Mouse (Mus musculus) c-Kit-positive CD71-negative TER-119-negative erythroid progenitor cells, embryonic 14.5 days (primary cell): ENCODE measurements at regions not wholly inside any gene's neighbourhood (a gene's known extent, or its start where the extent isn't known, plus 50 kb on each side); places are given as distances from the start of the nearest gene placed in this dataset.

Experiments used
- DNase-seq: peaks from one replicate; pipeline ENCODE4 v3.0.0-alpha.2; 2013; ENCODE audit warnings: low read depth

DNA sequence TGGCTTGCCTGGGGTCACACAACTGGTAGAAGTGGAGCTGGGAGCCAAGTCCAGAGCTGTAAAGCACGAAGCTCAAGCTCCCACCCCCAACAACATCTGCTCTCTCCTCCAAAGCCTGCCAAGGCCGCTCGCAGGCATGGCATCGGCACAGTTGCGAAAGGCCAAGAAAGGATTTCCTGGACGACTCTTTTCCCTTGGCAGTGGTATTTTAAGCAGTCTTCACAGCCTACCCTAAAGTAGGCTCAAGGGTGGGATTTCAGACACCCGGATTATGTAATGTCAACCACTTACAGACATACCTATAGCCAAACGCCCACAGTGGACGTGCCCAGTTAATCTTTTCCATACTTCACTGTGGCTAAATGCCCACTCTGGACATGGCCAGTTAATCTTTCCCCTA lies 162.6 kb downstream of the Inhbb start:
- no peak for DNase-seq

DNA sequence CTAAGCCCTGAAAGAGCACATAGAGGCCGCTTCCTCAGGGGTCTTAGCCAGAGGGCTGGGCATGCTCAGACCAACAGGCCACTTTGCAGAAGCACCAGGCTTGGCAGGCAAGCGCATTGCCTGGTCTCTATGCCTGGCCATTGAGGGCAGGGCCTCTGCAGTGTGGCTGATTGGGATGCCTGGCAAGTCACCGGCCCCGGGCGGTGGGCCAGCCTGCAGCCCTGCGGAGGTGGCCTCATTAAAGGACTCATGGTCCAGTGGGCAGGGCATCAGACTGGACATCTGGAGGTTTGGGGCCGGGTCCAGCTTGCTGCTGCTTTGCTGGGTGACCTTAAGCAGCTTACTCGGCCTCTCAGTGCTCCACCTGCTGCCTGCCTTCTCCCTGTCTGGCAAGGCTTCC lies 165.3 kb downstream of the Inhbb start:
- DNase-seq: no peak

DNA sequence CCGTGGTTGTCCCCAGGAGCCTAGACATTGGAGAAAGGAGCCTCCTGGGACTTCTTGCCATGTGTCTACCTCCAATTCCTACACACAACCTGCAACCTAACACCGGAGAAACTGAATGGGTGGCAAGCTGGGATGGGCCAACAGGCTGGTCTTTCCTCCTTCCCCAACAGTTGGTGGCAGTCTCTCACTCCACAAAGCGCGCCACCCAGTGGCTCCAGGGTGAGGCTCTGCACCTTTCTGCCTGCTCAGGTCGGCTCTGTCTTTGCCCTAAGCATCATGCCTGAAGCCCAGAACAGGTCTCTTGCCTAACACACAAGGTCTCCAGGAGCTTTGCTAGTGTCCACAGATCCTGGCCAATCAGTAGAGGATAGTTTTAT lies 166.0 kb downstream of the Inhbb start:
- DNase-seq: no peak

DNA sequence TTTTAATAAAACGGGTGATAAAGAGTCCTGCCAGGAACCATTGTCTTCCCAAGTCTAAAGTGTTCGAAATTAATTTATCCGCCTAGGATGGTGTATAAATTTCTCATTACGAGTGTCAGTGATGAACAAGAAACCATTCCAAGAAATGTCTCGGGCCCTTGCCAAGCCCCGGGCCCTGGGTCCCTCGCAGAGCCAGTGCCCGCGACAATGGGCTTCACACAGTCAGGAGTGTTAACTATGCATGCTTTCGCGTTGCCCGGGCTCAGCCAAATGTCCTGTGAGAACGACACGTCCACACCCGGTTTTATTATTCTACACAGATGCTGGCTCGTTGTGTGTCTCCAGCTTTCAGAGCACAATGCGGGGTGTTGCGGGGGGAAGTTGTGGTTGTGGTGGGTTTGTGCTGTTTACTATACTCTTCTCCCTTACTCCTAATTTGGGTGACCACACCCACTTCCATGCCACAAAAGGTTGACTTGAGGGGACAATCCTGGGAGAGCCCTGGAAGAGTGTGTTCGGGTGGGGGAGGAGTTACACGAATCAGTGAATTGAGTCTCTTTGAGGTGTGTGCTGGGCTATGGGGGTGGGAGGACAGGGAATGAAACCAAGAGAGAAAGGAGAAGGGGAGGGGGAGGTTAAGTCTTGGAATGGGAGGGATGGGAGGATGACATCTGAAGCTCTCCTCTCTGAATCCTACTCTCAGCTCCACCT lies 166.5 kb downstream of the Inhbb start:
- no peak for DNase-seq

DNA sequence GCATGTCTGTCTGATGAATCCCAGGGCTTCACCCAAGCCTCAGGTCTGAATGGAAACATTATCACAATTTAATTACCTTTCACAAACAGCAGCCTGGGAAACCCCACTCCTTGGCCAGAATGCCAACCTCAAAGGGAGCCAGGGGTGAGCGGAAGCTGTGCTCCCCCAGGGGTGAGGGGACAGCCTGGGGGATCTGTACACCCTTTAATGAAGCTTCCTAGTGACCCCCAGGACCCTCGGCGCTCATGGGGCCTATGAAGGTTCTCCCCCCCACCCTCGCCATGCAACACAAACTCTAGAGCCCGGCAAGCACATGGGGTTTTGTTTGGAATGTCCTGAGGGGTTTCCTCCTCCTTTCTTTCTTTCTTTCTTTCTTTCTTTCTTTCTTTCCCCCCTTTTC lies 167.1 kb downstream of the Inhbb start:
- no peak for DNase-seq

DNA sequence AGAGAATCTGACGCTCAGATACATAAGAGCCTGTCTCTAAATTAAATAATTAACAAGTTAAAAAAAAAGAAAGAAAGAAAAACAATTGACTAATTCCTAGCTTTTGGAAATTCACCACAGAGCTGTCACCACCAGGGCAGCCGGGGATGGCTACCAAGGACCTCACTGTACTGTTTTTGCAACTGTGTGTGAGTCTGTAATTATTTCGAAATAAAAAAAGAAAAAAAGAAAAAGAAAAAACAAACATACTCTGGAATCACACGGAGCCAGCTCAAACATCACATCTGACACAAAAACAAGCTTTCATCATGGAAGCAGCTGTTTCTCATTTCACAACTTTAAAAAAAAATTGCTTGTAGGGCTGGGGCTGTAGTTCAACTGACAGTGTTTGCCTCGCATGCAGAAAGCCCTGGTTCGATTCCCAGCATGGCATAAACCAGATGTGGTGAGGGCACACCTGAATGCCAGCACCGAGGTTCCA lies 168.6 kb downstream of the Inhbb start:
- DNase-seq: no peak

DNA sequence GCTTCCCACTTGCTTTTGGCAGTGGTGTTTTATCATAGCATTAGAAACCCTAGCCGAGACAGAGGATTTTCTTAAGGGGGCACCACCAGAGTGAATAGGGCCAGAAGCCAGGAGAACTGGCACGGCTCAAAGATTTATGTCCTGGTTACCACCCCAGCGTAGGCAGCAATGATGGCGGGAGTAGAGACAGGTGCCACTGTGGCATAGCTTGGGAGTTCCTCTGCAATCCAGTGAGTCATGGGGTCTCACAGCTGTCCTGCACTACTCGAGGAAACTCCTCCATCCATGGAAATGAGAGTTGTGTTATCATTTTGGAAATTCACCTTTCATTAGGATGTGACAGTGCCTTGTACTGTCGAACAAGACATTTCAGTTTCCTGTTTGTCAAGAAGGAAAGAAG lies 169.6 kb downstream of the Inhbb start:
- no peak for DNase-seq

DNA sequence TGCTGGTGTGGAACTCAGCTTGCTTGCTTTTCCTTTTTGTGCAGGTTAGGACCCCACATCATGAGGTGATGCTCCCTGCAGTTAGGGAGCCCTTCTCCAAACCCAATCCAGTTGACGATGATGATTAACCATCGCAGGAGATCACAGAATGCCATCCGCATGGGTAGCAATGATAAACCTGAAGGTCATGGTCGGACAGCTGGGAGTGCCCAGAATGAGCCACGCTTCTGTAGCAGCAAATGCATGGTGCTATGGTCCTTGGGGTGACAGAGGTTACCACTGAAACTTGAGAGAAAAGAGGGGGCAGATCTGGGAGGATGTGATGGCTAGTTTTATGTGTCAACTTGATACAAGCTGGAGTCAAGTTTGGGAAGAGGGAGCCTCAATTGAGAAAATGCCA lies 170.3 kb downstream of the Inhbb start:
- no peak for DNase-seq

DNA sequence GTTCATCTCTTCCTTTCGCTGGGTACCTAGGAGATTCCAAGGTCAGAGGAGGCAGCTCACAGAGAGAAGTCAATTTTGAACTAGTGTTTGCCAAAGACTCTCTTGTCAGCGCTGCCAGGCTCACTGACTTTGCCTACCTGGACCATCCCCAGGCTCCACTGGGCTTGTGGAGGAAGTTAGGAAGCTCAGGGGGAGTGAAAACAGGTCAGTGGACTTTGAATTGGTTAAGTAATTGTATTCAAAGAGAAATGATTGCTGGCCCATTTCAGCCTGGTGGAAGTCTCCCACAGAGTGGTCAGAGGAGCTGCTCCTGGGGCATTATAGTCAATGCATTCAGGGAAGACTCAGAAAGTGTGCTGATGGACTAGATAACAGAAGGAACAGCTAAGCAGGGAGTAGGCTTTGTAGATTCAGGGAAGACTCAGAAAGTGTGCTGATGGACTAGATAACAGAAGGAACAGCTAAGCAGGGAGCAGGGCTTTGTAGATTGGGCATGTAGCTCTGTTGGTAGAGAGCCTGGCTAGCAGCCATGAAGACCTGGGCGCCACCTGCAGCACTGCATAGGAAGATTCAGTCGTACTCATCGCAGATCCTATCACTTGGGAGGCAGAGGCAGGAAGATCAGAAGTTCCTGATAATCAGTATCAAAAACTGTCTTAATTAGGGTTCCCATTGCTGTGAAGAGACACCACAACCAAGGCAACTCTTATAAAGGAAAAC lies 173.1 kb downstream of the Inhbb start:
- no peak for DNase-seq

DNA sequence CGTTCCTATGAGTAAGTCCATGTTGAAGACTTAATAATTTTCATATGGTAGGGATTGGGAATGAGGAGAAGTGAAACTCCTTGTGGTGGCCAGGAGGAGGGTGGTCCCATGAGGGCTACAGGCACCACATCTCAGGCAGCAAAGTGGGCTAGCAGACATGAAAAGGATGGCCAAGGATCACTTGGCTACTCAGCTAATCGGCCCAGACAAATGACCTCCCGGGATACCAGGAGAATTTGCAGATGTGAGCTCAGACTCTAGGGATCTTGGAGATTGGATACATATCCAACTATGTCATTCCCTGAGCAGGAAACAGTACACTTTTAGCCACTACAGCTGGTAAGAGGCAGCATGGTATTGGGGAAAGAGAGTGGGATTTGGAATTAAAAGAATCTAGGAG lies 174.9 kb downstream of the Inhbb start:
- DNase-seq: no peak

DNA sequence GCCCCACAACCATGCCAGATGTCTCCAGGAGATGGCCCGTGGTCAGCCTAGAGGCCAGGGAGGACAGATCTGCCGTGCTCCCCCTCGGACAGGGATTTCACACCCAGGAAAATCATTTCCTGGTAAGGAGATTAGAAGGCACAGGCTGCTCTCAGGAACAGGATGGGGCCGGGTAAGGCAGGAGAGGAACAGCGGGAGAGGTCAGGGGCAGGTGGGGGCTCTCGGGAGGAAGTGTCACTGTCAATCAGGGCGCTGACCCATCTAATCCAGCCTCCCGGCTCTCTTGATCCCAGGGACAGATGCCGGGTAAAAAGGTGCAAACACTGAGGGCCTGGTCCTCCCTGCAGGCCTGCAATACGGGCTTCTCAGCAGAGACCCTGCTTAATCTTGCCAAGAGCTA lies 183.6 kb downstream of the Inhbb start:
- DNase-seq: no peak

DNA sequence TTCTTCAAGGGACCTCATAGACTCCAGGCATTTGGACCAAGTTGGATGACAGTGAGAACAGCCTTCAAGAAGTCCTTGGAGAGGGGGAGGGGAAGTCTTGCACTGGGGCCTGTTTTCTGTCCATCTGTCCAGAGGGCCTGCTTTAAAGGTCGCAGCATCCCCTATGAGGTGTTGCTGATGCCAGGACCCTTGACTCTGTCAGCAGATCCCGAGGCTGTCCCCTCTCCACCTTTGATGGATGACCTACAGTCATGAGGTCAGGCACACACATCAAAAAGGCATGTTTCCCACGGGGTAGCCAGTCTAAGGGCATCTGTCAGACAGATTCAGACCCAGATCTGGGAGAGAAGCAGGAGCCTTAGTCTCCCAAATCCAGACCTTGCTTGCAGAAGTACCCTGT lies 183.4 kb upstream of the Gli2 start:
- no peak for DNase-seq

DNA sequence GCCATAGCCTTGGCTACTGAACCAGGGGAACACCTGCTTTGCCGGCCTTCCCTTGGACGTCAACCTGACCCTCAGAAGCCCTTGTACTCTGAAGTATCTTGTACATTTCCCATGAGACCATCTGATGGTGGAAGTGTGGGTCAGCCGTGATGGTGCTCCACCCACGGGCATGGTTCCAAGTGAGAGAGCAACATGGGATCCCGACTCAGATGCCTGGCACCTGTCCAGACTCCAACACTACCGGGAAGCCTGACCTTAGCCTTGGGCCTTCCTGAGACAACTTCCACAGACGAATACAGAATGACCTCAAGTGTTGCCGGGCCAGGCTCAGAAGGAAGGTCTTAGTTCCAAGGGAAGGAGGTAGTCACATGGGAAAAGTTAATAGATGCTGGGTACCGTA lies 181.0 kb upstream of the Gli2 start:
- DNase-seq: no peak

DNA sequence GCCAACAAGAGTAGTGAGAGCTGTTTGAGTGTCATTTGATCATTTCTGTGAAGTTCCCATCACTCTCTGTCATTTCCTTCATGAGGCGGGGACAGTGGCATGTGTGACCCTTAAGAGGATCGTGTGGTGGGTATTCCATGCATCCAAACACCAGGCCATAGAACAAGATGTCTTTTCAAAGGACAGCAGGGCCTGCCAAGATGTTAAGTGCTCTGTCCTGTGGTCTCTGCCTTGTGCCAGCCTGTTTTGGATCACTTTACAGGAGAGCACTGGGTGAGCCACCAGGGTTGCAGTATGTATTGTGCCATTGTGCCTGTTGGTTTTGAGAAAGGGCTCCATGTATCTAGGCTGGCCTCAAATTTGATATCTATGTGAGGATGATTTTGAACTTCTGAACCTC lies 173.6 kb upstream of the Gli2 start:
- DNase-seq: no peak

DNA sequence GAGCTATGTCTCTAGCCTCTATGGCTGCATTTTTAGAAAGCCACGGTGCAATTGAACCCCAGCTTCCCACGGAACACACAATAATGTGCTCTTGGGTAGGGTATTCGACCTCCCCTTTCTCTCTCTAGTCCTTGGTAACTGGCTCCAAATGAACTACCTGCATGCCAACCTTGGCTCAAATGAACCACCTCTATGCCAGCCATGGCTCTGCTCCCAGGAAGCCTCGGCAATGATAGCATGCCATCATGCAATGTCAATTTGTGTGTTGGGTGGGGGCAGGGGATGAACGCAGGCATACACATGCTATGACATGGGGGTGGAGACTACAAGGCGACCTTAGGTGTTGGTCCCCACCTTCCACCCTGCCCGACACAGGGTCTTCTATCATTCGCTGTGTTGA lies 170.5 kb upstream of the Gli2 start:
- no peak for DNase-seq

DNA sequence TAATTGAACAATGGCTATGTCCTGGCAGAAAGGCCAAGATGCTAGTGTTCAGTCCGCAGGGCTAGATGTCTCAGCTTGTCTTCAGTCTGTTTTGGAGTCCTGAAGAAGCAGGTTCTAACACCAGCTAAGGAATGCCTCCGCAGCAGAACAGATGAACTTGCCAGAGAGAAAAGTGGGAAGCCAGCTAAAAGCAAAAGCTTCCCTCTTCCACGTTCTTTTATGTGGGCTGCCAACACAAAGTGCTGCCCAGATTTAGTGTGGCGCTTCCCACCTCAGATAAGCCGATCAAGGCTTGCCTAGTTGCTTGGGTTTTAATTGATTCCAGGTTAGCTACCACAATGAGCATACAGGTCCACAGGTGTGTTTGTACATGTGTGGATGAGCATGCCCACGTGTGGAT lies 168.5 kb upstream of the Gli2 start:
- no peak for DNase-seq

DNA sequence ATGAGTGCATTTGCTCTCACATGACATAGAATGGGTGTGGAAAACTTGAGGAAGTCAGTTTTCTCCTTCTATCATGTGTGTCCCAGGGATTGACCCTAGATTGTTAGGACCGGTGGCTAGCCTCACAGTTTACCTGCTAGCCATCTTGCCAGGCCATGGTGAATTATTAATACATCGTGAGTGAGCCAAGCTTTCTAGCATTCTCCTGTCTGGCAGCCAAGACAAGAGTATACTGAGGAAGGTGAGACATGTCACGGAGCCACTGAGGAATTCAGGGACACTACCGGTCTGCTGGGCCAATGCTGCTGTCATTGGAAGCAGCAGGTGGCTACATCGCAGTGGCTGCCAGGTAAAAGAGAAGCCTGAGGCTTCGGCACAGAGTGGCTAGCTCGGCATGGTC lies 167.6 kb upstream of the Gli2 start:
- no peak for DNase-seq

DNA sequence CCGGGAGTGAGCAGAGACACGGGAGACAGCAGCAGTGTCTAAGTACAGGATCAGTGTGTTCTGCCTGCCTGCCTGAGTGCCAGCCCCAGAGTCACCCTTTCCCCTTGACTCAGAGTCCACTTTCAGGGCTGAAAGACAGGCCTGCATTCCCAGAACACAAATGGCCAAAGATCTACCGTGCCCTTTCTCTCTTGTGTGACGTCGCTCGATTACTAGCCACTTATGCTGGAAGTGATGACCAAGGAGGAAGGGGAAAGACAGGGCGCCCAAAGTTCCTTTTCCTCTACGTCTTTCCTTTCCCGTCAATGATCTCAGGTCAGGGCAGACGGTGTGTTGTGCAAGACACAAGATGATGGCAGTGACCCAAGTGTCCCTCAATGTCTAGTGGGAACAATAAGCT lies 166.4 kb upstream of the Gli2 start:
- no peak for DNase-seq

DNA sequence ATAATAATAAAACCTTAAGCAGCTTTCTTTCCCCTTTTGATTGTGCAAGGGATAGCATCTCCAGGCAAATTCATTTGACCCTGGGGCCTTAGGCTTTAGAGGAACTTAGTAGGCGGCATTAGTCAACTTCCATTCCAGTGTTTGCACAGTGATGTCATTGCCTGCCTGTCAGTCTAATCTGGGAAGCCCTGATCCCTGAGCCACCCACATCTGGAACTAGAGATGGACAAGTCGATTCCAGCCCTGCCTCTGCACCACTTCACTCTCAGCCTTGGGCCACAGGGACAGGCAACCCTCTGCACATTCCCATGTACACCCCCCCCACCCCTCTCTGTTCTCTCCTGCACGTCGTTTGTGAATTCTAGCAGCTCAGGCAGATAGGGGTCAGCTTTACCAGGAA lies 164.0 kb upstream of the Gli2 start:
- DNase-seq: no peak

DNA sequence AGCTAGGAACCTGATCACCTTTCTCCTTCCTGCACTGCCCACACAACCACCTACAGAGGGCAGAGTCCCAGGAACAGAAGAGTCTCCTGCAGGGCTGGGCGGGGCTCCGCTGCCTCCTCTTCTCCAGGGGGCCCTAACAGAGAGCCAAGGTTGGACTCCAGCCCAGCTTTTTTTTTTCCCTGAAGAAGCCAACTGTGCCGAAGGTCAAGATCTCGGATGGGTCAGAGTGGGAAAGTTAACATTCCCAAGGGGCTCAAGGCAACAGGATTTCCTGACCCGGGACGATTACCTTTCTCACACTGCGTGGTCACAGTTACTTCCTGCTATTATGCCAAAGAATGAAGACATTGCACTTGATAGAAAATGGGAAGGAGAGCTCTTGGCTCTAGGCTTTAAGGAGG lies 156.2 kb upstream of the Gli2 start:
- no peak for DNase-seq

DNA sequence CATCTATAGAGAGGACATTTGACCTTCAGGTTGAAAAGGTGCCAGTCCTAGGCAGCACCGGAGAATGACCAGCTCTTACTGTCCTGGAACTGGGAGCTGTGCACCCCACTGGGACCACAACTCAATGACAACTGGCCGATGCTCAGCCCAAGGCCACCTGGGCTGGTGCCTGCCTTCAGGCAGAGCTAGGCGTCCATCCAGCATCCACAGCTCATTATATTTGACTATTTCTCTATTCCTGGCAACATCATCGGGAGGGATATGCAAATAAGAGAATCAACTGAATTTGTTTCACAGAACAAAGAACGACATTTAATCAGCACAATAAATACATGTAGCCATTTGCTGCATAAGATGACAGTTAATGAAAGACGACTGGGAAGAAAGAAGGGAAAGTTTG lies 149.0 kb upstream of the Gli2 start:
- DNase-seq: no peak

DNA sequence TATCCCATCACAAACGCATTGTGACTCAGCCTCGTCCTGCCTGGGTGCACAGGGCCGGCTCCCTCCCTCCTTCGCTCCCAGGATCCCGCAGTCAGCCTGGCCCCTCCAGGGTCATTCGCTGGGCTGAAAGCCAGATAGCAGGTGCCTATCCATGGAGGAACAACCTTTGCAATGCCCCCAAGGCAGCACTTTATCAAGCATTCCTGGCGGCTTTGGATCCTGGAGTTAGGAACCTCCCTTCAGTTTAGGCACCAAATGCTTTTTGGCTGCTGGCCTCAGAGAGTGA lies 143.9 kb upstream of the Gli2 start:
- DNase-seq: no peak

DNA sequence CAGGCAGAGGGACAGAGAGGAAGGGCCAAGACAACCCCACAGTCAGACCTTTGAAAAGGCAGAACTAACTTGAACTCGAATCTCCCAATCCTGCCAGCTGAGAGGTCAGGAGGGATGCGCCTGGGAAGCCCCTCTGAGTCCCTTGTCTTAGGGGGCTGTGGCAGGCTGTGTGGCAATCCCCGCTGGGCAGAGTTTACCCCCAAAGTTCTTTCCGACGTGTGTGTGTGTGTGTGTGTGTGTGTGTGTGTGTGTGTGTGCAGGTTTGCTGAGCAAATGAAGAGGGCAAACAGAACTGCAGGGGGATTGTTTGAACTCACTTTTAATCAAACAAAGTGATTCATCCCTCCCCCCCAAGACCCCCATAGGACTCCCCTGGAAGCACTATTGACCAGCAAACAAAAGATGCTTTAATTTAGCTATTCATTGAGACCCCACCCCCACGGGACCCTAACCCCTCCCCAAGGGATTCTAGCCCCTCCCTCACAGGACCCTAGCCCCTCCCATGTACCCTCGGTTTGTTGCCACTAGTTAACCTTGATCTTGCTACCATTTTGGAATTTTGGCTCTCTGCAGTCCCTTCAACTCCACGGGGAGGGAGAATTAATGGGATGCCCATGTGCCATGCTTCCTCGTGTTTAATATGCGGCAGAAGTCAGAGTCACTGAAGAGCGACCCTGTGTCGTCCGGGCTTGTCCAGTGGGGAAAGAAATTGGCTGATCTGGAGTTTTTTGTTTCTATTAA lies 143.4 kb upstream of the Gli2 start:
- no peak for DNase-seq

DNA sequence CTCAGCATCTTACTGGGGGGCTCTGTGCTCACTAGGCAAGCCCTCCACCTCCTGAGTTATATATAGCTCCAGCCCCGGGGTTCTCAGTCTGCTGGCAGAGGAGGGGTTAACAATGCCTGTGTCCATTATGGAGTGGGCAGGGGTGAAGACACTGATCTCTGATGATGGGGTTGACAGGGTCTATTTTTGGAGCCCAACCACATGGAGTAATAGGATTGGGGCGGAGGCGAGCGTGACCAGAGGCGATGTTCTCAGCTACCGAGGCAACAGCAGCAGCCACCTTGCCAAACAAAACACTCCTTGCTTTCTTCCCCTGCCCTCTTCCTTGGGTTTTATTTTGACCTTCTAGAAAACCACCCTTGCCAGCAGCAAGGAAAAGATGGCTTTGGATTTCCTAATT lies 141.1 kb upstream of the Gli2 start:
- no peak for DNase-seq
